Mouse (Mus musculus) kidney, postnatal 0 days (tissue): Measurements from ENCODE around the gene Aph1a. TPM values are rescaled to one million over a fixed set of nuclear protein-coding genes. Genes with fewer than 3 reads are reported as not detected.

Source experiments
- ATAC-seq: fragments of 200-750 bp; cut with Nextera tagmentation; replicated peaks from 2 replicates; pipeline ENCODE4 v1.8.0; 2017; ENCODE audit warnings: low read depth, moderate number of reproducible peaks, moderate TSS enrichment, moderate library complexity; ENCODE audit not compliant: low FRiP score
- DNase-seq: peaks from one replicate; pipeline ENCODE4 v3.0.0-alpha.2; 2016; ENCODE audit warnings: low spot score
- H3K27ac ChIP-seq: fragments of 300-500 bp; sonication (generic); 2 replicates; pipeline ENCODE4 v1.5.1; 2014; ENCODE audit warnings: mild to moderate bottlenecking
- H3K27me3 ChIP-seq: fragments of 300-500 bp; sonication (generic); 2 replicates; pipeline ENCODE4 v1.6.1; 2014; ENCODE audit warnings: low read length, mixed read lengths; ENCODE audit not compliant: insufficient read depth
- H3K36me3 ChIP-seq: fragments of 300-500 bp; sonication (generic); 2 replicates; pipeline ENCODE4 v1.6.1; 2014; ENCODE audit warnings: low read length, mixed read lengths; ENCODE audit not compliant: insufficient read depth
- H3K4me1 ChIP-seq: fragments of 300-500 bp; sonication (generic); replicated peaks from 2 replicates; pipeline ENCODE4 v1.6.1; 2014; ENCODE audit warnings: antibody characterized with exemption, low read length, mixed read lengths; ENCODE audit not compliant: insufficient read depth
- H3K4me2 ChIP-seq: fragments of 300-500 bp; sonication (generic); 2 replicates; pipeline ENCODE4 v1.6.1; 2014; ENCODE audit warnings: mild to moderate bottlenecking, low read length, moderate library complexity, mixed read lengths
- H3K4me3 ChIP-seq: fragments of 300-500 bp; sonication (generic); replicated peaks from 2 replicates; pipeline ENCODE4 v1.5.1; 2014; ENCODE audit warnings: low read depth, low read length
- H3K9ac ChIP-seq: fragments of 300-500 bp; sonication (generic); 2 replicates; pipeline ENCODE4 v1.6.1; 2014; ENCODE audit warnings: low read depth, low read length
- H3K9me3 ChIP-seq: fragments of 300-500 bp; sonication (generic); replicated peaks from 2 replicates; pipeline ENCODE4 v1.6.1; 2016; ENCODE audit warnings: low read length, inconsistent platforms, mixed read lengths
- CTCF ChIP-seq: IDR thresholded peaks from 2 replicates; pipeline ENCODE4 v1.5.1; 2016; ENCODE audit warnings: antibody characterized with exemption, low read depth, mild to moderate bottlenecking, moderate library complexity
- WGBS: fragments of 180-500 bp; shearing (Covaris S2); extraction: QIAGEN DNeasy Blood & Tissue Kit; methylation state at CpG from one replicate; pipeline ENCODE4 v1.1.7; 2014; 5-methylcytosine and 5-hydroxymethylcytosine counted together
- polyA plus RNA-seq: library from polyadenylated mRNA; unstranded; fragments of >200 nt; fragmentation: Nextera tagmentation; extraction: Ambion mirVana; gene quantifications from 2 replicates; pipeline ENCODE4 v1.2.1, GENCODE M21; 2015

Aph1a gene
- polyA plus RNA-seq, 1 experiment from 2014 or later = 48.7 TPM

DNA sequence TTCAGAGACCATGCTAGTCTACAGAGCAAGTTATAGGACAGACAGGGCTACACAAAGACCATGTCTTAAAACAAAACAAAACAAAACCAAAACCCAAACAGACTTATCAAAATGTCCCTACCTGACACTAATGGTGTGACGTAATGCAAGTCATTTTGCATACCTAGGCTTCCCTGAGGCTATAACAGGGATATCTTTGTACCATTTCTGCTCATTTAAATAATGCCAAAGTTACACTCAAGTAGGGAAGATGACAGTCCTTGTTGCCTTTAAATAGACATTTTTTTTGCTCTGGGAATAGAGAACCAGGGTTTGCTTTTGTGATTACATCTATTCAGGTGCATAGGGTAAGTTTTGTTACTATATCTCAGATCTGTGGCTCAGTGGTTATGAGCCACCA is 37.7 kb downstream of the Aph1a start:
- H3K27ac ChIP-seq = no peak overlapping the region
- no peaks in the 10 kb centered on the region for H3K9me3 ChIP-seq
- no peak for TF ChIP-seq CTCF
- ATAC-seq (no peak), DNase-seq (no peak)
- peaks cover 15% of the 10 kb centered on the region for H3K36me3 ChIP-seq
- H3K4me3 ChIP-seq = no peak overlapping the region
- WGBS = 86% methylated on average over 1 of the region's 1 CpGs
- no peak overlapping the region for H3K4me2 ChIP-seq
- H3K9ac ChIP-seq = no peak overlapping the region
- H3K4me1 ChIP-seq = peaks cover 4% of the 10 kb centered on the region
- H3K27me3 ChIP-seq = no peaks in the 10 kb centered on the region

DNA sequence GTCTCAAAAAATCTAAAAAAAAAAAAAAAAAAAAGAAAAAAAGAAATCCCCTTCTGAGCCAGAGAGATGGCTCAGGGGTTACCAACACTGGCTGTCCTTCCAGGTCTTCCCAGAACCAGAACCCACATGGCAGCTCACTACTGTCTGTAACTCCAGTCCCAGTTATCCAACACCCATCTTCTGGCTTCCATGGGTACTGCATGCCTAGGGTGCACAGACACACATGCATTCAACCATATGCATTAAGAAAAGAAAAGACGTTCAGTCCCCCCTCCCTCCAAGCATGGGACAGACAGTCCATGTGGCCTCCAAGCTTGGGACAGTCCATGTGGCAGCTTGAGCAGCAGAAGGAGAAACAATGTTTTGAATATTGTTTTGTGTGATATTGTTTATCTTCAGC is 38.4 kb downstream of the Aph1a start:
- ATAC-seq (no peak), DNase-seq (peak; percentile 23)
- WGBS = 47% methylated on average over 1 of the region's 1 CpGs
- H3K27ac ChIP-seq = no peak overlapping the region
- peaks cover 4% of the 10 kb centered on the region for H3K4me1 ChIP-seq
- H3K4me2 ChIP-seq = no peak overlapping the region
- H3K27me3 ChIP-seq = no peaks in the 10 kb centered on the region
- no peak overlapping the region for H3K9ac ChIP-seq
- H3K4me3 ChIP-seq = no peak overlapping the region
- H3K36me3 ChIP-seq = peaks cover 22% of the 10 kb centered on the region
- no peaks in the 10 kb centered on the region for H3K9me3 ChIP-seq
- peak; percentile 7; the same call in 1 of the 2 replicates for TF ChIP-seq CTCF

GRCm38 (mm10) chr3:95932566-95932965 is 38.8 kb downstream of the Aph1a start:
- 72% methylated on average over 7 of the region's 7 CpGs for whole genome bisulfite sequencing
- Histone ChIP-seq H3K4me2 (no peak overlapping the region), H3K4me1 (peaks cover 4% of the 10 kb centered on the region), H3K27me3 (no peaks in the 10 kb centered on the region), H3K9ac (no peak overlapping the region), H3K4me3 (no peak overlapping the region), H3K27ac (no peak overlapping the region), H3K36me3 (peaks cover 25% of the 10 kb centered on the region), H3K9me3 (no peaks in the 10 kb centered on the region)
- no peak for TF ChIP-seq CTCF
- no peak for DNase-seq
- no peak for ATAC-seq

- H3K9me3 ChIP-seq = no peaks in the 10 kb centered on the region
- H3K9ac ChIP-seq = no peak overlapping the region
- peaks cover 4% of the 10 kb centered on the region for H3K4me1 ChIP-seq
- no peak overlapping the region for H3K4me2 ChIP-seq
- no peaks in the 10 kb centered on the region for H3K27me3 ChIP-seq
- DNase-seq (no peak), ATAC-seq (no peak)
- TF ChIP-seq CTCF = no peak
- H3K4me3 ChIP-seq = no peak overlapping the region
- WGBS = 91% methylated on average over 7 of the region's 7 CpGs
- no peak overlapping the region for H3K27ac ChIP-seq
- H3K36me3 ChIP-seq = peaks cover 31% of the 10 kb centered on the region
These were observed 39.5 kb downstream of the Aph1a start for GRCm38 (mm10) chr3:95933111-95933750.

- ATAC-seq (no peak), DNase-seq (no peak)
- 100% methylated on average over 1 of the region's 1 CpGs for WGBS
- no peaks in the 10 kb centered on the region for H3K27me3 ChIP-seq
- H3K36me3 ChIP-seq = peaks cover 41% of the 10 kb centered on the region
- peaks cover 4% of the 10 kb centered on the region; the same call in 1 of the 2 replicates for H3K4me1 ChIP-seq
- H3K9ac ChIP-seq = no peak overlapping the region
- no peak overlapping the region for H3K4me2 ChIP-seq
- H3K27ac ChIP-seq = no peak overlapping the region
- H3K4me3 ChIP-seq = no peak overlapping the region
- H3K9me3 ChIP-seq = no peaks in the 10 kb centered on the region
- TF ChIP-seq CTCF = no peak
These were observed 40.7 kb downstream of the Aph1a start for GRCm38 (mm10) chr3:95934448-95934847.

- no peak overlapping the region for H3K27ac ChIP-seq
- no peak overlapping the region for H3K4me3 ChIP-seq
- no peak overlapping the region for H3K4me2 ChIP-seq
- H3K4me1 ChIP-seq = no peaks in the 10 kb centered on the region
- no peak overlapping the region for H3K9ac ChIP-seq
- 97% methylated on average over 8 of the region's 8 CpGs for WGBS
- H3K9me3 ChIP-seq = no peaks in the 10 kb centered on the region
- no peak for TF ChIP-seq CTCF
- no peak for ATAC-seq
- DNase-seq = no peak
- H3K27me3 ChIP-seq = no peaks in the 10 kb centered on the region
- peaks cover 52% of the 10 kb centered on the region for H3K36me3 ChIP-seq
These were observed 44.4 kb downstream of the Aph1a start for GRCm38 (mm10) chr3:95938217-95938616.

DNA sequence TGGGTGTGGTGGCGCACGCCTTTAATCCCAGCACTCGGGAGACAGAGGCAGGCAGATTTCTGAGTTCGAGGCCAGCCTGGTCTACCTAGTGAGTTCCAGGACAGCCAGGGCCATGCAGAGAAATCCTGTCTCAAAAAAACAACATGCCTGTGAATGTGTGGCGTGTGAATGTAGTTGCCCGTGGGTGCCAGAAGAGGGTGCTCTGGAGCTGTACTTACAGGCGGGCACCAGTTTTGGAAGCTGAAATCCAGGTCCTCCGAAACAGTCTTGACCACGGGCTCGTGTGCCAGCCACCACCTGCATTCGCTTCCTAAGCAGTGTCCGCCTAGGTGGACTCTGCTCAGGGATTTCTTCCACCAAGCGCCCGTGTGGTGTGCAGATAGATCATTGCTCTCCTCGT is 45.1 kb downstream of the Aph1a start:
- 96% methylated on average over 15 of the region's 15 CpGs for WGBS
- Histone ChIP-seq H3K36me3 (peaks cover 51% of the 10 kb centered on the region), H3K27me3 (no peaks in the 10 kb centered on the region), H3K27ac (no peak overlapping the region), H3K4me3 (no peak overlapping the region), H3K4me1 (no peaks in the 10 kb centered on the region), H3K9ac (no peak overlapping the region), H3K4me2 (no peak overlapping the region), H3K9me3 (no peaks in the 10 kb centered on the region)
- peak; percentile 18 for DNase-seq
- TF ChIP-seq CTCF = peak; percentile 56; the same call in 1 of the 2 replicates
- ATAC-seq = no peak
